Mouse (Mus musculus): ENCODE data around the gene Lamc1. TPM values are rescaled to one million over a fixed set of nuclear protein-coding genes. Genes with fewer than 3 reads are reported as not detected.
A peak's percentile ranks its signal among the peaks of the same experiment; 100 is the strongest.

Gene Lamc1
- total RNA-seq (2021), result 10 to 100 TPM; 67.7 to 71.6 TPM
- long read RNA-seq, experiment 1, full-length matches to known transcripts, result 45 of 62 reads
- long read RNA-seq, experiment 1, partial matches to known transcripts, result 16 of 62 reads
- long read RNA-seq, experiment 1, other reads (novel, unspliced or antisense), result 1 of 62 reads
- long read RNA-seq, experiment 2, full-length matches to known transcripts, result 36 of 55 reads
- long read RNA-seq, experiment 2, partial matches to known transcripts, result 19 of 55 reads
- long read RNA-seq, experiment 2, other reads (novel, unspliced or antisense), result 0 of 55 reads

DNA sequence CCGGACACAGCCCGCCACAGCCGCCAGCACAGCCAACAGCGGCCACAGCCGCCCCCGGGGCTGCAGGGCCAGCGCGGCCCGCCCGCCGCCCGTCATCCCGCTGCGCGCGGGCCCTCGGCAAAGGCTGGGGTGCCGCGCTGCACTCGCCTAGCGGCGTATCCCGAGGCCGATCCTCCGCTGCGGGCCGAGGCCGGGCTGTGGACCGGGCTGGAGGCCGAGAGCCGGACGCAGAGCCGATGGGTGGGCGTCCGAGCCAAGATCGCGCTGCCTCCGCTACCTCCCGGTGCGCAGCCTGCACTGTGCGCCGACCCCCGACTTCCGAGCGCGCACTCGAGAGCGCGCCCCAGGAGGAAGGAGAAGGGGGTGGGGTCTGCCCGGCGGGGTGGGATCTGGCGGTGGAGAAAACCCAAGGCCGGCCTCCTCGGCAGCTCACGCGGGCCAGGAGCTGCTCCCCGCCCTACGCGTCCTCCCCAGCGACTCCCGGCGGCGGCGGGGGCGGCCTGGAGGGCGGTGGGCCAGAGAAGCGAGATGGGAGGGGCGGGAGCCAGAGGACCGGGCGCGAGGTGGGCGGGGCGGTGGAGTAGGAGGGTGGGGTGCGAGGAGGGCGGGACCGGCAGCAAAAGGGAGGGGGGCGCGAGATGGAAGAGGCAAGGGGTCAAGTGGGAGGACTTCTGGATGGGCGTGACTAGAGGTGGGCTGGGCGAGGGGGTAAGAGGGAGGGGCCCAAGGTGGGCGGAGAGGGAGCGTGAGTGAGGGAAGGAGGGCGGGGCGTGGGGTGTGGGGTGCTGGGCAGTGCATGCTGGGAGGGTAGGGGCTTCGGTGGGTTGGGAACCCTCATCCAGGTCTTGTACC, at the start of gene Lamc1:
Gene Lamc1, minus strand, starts transcription at position 343 of the 852 bp plus-strand sequence.
- Histone ChIP-seq H3K4me3 (peak within 1 kb of the TSS; percentile 98), H3K27ac (peak within 1 kb of the TSS; percentile 98)
- TF ChIP-seq CTCF (IDR thresholded peaks at IDR 0.05), result no peak
- peak; percentile 98 for DNase-seq
- intact Hi-C loops (cut with DNase I), result loop anchor here (5.0 kb wide), 4 partner anchors 40 to 95 kb away; no protein-coding TSS in a partner anchor

DNA sequence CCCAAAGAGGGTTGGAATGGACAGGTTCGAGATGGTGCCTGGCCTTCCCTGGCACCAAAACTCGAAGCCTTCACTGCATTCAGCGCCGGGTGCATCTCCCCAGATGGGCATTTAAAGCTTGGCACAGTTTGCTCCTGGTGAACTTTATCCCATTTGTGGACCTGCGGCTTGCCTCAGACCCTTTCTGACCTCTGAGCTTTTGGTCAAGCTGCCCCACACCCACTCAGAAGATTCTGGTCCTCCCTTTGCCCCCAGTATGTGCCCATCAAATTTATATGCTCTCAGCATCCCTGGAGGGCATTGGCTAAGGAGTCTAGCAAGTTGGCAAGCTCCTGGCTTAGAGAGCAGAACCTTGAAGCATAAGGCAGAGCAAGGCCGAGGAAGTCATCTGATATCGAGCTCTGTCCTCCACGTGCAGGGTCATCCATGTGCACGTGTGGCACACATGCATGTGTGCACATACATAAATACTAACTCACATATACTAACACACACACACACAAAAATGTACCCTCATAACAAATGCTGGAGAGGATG, 48.2 kb upstream of the Lamc1 start:
- H3K27ac ChIP-seq, result no peak overlapping the region
- DNase-seq, result no peak
- intact Hi-C loops (cut with DNase I), result loop anchor here (10.0 kb wide), 1 partner anchor 586 kb away; no protein-coding TSS in a partner anchor
- TF ChIP-seq CTCF (IDR thresholded peaks at IDR 0.05), result no peak
- H3K4me3 ChIP-seq, result no peak overlapping the region

DNA sequence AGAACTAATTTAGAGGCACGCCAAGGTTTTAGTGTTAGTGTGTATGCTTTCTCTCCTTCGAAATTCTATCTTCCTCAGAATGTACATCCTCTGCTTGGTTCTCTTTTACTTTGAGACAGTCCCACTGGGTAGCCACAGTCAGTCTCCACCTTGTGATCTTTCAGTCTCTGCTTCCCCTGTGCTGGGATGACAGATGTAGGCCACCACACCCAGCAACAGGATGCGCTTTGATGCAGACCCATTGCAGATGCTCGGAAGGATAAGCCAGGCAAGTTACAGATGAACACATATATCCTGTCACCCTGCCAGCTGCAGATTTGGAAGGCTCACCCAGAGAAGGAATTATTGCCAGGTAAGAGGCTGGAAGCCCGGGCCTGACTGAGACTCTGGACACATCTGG, 47.2 kb upstream of the Lamc1 start:
- no peak for DNase-seq
- H3K27ac ChIP-seq, result no peak overlapping the region
- no peak overlapping the region for H3K4me3 ChIP-seq
- no peak for TF ChIP-seq CTCF (IDR thresholded peaks at IDR 0.05)
- intact Hi-C loops (cut with DNase I), result loop anchor here (10.0 kb wide), 1 partner anchor 585 kb away; no protein-coding TSS in a partner anchor

DNA sequence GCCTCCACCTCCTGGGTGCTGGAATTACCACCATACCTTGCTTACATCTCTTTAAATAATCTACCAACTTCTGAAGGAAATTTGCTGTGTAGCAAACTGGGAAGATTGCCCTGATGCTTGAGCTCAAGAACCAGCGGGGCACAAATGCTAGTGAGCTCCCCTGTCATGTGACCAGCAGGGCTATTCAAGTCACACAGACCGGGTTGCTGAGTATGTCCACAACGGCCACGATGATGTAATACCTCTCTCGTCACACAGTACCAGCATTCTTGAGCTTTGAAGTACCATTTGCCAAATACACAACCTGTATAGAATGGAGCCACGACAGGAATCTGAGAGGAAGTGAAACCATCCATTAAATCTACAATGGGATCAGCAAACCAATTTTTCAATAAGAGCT, 46.0 kb upstream of the Lamc1 start:
- no peak overlapping the region for H3K27ac ChIP-seq
- intact Hi-C loops (cut with DNase I), result no loop called here
- no peak overlapping the region for H3K4me3 ChIP-seq
- TF ChIP-seq CTCF (IDR thresholded peaks at IDR 0.05), result no peak
- no peak for DNase-seq

DNA sequence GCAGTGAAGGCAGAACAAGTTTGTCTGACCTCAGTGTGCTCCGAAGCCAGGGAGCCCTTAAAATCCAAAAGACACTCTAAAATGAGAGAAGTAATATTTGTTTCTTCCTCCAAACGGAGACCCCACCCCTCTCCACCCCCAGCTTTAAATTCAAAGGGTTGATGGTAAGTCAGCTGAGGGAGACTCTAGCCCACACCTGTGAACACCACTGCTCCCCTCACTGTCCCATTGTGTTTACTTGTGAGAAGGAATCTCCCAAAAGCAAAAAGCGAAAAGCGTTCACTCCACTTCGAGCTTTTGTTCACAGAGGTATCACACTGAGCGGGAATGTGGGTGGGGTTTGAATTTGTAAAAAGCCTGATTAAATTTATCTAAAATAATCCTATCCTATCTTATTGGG, 43.9 kb upstream of the Lamc1 start:
- no peak for DNase-seq
- intact Hi-C loops (cut with DNase I), result no loop called here
- H3K4me3 ChIP-seq, result no peak overlapping the region
- TF ChIP-seq CTCF (IDR thresholded peaks at IDR 0.05), result no peak
- H3K27ac ChIP-seq, result no peak overlapping the region

DNA sequence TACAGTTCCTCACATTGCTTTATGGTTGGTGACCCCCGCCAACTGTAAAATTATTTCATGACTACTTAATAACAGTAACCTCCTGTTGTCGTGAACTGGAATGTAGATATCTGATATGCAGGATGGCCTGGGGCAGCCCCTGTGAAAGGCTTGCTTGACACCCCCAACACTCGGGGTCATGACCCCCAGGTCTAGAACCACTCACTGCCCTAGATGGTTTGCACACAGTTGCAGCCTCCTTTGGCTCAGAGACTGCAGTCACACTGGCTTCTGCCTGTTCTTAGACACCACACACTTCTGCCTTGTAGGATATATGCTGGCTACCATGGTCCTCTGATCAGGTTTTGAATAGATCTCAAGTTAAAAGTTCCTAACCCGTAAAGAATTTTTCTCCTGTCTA, 41.5 kb upstream of the Lamc1 start:
- no peak for TF ChIP-seq CTCF (IDR thresholded peaks at IDR 0.05)
- Histone ChIP-seq H3K27ac (no peak overlapping the region), H3K4me3 (no peak overlapping the region)
- DNase-seq, result no peak
- intact Hi-C loops (cut with DNase I), result no loop called here

DNA sequence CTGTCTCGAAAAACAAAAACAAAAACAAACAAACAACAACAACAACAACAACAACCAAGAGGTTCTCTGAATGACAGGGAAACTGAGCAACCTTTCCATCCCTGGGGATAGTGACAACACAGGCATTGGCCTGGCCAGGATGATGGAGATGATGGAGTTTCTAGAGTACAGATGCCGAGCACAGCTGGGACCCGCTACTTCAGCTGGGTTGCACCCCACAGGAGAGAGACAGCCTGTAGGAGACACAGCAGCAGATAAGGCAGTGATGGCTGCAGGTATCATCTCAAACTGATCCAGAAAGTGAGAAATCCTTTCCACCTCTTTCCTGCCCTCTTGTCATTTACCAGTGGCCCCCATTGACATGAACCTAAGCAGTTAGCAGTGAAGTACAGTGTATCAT, 39.3 kb upstream of the Lamc1 start:
- no peak for TF ChIP-seq CTCF (IDR thresholded peaks at IDR 0.05)
- DNase-seq, result no peak
- Histone ChIP-seq H3K27ac (no peak overlapping the region), H3K4me3 (no peak overlapping the region)
- intact Hi-C loops (cut with DNase I), result no loop called here

DNA sequence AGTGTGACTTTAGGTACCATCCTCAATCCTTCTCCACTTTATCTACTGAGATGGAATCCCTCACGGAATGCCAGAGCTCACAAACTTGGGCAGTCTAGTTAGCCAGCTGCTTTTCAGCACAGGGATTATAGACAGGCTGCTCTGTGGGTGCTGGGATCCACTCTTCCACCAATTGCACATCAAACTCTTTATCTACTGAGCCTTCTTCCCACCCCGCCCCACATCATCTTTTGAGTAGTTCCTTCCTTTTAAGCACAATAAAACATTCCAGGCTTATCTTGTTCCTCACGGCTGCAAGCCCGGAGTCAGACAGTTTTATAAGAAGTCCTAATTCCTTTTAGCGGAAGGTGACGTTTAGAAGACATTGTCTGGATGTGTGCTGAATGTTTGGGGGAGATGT, 36.4 kb upstream of the Lamc1 start:
- no peak for TF ChIP-seq CTCF (IDR thresholded peaks at IDR 0.05)
- intact Hi-C loops (cut with DNase I), result no loop called here

DNA sequence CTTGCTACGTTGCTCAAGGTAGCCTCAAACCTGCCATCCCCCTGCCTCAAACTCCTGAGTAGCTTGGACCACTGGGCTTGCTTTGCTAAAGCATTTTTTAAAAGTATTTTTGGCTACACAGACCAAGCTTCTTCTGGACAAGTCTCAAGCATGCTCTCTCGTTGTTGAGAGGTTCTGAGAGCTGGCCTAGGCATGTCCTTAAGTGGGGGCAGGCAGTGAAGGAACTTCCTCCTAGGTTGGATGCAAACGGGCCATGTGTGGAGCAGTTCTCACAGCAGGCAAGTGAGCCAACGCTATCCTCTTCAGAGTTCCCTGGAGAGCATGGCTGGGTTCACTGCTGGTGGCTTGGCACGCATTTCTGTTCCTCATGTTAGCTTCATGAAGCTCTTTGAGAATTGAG, 34.5 kb upstream of the Lamc1 start:
- TF ChIP-seq CTCF (IDR thresholded peaks at IDR 0.05), result no peak
- intact Hi-C loops (cut with DNase I), result no loop called here
- no peak overlapping the region for H3K4me3 ChIP-seq
- peak; percentile 28 for DNase-seq
- no peak overlapping the region for H3K27ac ChIP-seq

More for the DNA sequence above, 36.4 kb upstream of the Lamc1 start:
- no peak overlapping the region for H3K27ac ChIP-seq
- H3K4me3 ChIP-seq, result no peak overlapping the region
- DNase-seq, result no peak

DNA sequence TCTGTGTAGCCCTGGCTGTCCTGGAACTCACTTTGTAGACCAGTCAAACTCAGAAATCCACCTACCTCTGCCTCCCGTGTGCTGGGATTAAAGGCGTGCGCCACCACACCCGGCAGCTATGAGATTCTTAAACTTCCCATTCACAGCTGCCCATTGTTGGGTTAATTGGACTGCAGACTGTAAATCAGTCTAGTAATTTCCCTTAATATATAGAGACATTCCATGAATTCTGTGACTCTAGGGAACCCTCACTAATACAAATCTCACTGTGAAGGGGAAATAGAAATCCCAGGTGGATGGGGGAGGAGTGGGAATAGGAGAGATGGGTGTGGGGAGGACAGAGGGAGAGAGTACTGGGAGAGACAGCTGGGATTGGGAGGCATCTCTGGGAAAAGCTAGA, 29.3 kb upstream of the Lamc1 start:
- DNase-seq, result no peak

DNA sequence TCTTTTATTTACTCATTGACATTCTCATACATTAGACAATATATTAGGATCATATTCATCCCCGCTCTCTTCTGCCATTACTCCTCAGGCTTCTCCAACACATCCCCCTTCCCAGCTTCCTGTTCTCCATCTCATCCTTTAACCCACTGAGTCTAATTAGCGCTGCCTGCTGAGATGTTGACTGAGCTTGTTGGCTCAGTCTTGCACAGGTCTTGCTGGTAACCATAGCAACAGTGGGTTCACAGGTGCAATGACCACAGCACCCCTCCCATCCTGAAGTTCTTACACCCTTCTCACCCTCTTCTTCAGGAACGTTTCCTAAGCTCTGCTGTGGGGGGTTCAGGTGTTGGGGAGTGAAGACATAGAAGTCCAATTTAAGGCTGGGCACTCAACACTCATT, 28.0 kb upstream of the Lamc1 start:
- H3K27ac ChIP-seq, result no peak overlapping the region
- H3K4me3 ChIP-seq, result no peak overlapping the region
- no peak for DNase-seq
- intact Hi-C loops (cut with DNase I), result no loop called here
- no peak for TF ChIP-seq CTCF (IDR thresholded peaks at IDR 0.05)

More for the DNA sequence above, 29.3 kb upstream of the Lamc1 start:
- H3K27ac ChIP-seq, result no peak overlapping the region
- H3K4me3 ChIP-seq, result no peak overlapping the region
- no peak for TF ChIP-seq CTCF (IDR thresholded peaks at IDR 0.05)
- intact Hi-C loops (cut with DNase I), result no loop called here

DNA sequence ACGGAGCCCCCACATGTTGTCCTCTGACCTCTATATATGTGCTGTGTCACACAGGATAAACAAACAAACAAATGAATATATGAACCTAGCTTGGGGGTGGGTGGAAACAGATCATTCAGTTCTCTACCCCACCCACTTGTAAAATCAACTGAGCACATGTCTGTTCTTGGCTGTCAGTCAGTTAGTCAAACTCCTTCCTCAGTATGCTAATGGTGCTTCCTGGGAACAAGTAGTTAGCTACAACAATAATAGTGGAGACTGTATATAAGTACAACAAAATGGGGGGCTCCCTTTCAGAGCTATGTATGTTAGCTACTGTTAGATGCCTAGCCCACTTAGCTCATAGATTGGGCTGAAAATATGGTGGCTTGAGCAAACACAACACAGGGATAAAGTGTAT, 24.6 kb upstream of the Lamc1 start:
- no peak overlapping the region for H3K27ac ChIP-seq
- intact Hi-C loops (cut with DNase I), result no loop called here

DNA sequence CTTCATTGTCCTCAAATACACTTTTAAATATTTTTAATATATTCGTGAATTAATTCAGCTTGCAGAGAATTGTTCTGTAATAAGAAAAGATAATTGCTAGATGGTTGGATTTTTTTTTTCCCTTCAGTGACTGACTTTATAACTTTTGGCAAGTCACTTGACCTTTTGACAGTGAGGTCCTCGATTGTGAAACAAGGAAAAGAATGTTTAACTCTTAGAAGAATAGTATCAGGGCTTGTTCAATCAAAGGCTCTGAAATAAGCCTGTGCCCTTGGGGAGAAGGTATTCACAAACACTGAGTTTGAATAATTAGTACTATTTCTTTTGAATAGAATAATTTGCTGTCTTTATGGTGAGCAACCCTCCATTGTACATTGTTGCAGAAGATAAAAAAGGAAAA, 21.9 kb upstream of the Lamc1 start:
- no peak for DNase-seq
- Histone ChIP-seq H3K4me3 (peak overlapping the region; percentile 52), H3K27ac (peak overlapping the region; percentile 75)
- no peak for TF ChIP-seq CTCF (IDR thresholded peaks at IDR 0.05)
- intact Hi-C loops (cut with DNase I), result no loop called here

More for the DNA sequence above, 24.6 kb upstream of the Lamc1 start:
- no peak overlapping the region for H3K4me3 ChIP-seq
- no peak for TF ChIP-seq CTCF (IDR thresholded peaks at IDR 0.05)
- DNase-seq, result no peak
